Mouse (Mus musculus) neural tube, embryonic 14.5 days (tissue): ENCODE measurements around the gene Pom121. TPM values are rescaled to one million over a fixed set of nuclear protein-coding genes. Genes with fewer than 3 reads are reported as not detected.
"Not testable (repeated sequence)": the region's sequence is repeated elsewhere in the genome, so short reads cannot be mapped to it uniquely, and the experiment has no call there.

Source experiments
- ATAC-seq: fragments of 200-750 bp; cut with Nextera tagmentation; 2 replicates; pipeline ENCODE4 v1.8.0; 2017; ENCODE audit warnings: low read depth, mild to moderate bottlenecking, moderate TSS enrichment, moderate library complexity
- H3K27ac ChIP-seq: fragments of 300-500 bp; sonication (generic); 2 replicates; pipeline ENCODE4 v1.5.1; 2014; ENCODE audit warnings: low read depth, mild to moderate bottlenecking, control low read depth, low read length, moderate library complexity, mixed read lengths
- H3K27me3 ChIP-seq: fragments of 300-500 bp; sonication (generic); 2 replicates; pipeline ENCODE4 v1.6.1; 2014; ENCODE audit warnings: low read length; ENCODE audit not compliant: control insufficient read depth, insufficient read depth
- H3K36me3 ChIP-seq: fragments of 300-500 bp; sonication (generic); 2 replicates; pipeline ENCODE4 v1.6.1; 2014; ENCODE audit warnings: low read length, mixed read lengths; ENCODE audit not compliant: control insufficient read depth, insufficient read depth
- H3K4me1 ChIP-seq: fragments of 300-500 bp; sonication (generic); 2 replicates; pipeline ENCODE4 v1.6.1; 2014; ENCODE audit warnings: low read length; ENCODE audit not compliant: control insufficient read depth, insufficient read depth
- H3K4me2 ChIP-seq: fragments of 300-500 bp; sonication (generic); 2 replicates; pipeline ENCODE4 v1.6.1; 2014; ENCODE audit warnings: mild to moderate bottlenecking, low read depth, low read length, control low read depth
- H3K4me3 ChIP-seq: fragments of 300-500 bp; sonication (generic); 2 replicates; pipeline ENCODE4 v1.5.1; 2014; ENCODE audit warnings: low read depth, low read length, control low read depth, mixed read lengths
- H3K9ac ChIP-seq: fragments of 300-500 bp; sonication (generic); replicated peaks from 2 replicates; pipeline ENCODE4 v1.6.1; 2014; ENCODE audit warnings: low read depth, mild to moderate bottlenecking, control low read depth, low read length, mixed read lengths
- H3K9me3 ChIP-seq: fragments of 300-500 bp; sonication (generic); 2 replicates; pipeline ENCODE4 v1.6.1; 2016; ENCODE audit warnings: low read length; ENCODE audit not compliant: control insufficient read depth
- whole genome bisulfite sequencing: fragments of 180-500 bp; shearing (Covaris S2); extraction: QIAGEN DNeasy Blood & Tissue Kit; methylation state at CpG from one replicate; pipeline ENCODE4 v1.1.7; 2014; 5-methylcytosine and 5-hydroxymethylcytosine counted together
- polyA plus RNA-seq: library from polyadenylated mRNA; unstranded; fragments of >200 nt; fragmentation: Nextera tagmentation; extraction: Ambion mirVana; gene quantifications from 2 replicates; pipeline ENCODE4 v1.2.1, GENCODE M21; 2014

The Pom121 gene
- polyA plus RNA-seq, 1 experiment from 2014 or later: 9.4 TPM

GRCm38 (mm10) chr5:135375167-135375566, 19.2 kb downstream of the Pom121 start:
- peaks cover 62% of the 10 kb centered on the region for H3K36me3 ChIP-seq
- H3K4me2 ChIP-seq: no peak overlapping the region
- peaks cover under 1% of the 10 kb centered on the region; the same call in 1 of the 2 replicates for H3K27me3 ChIP-seq
- ATAC-seq: no peak
- 69% methylated on average over 8 of the region's 8 CpGs for WGBS
- no peak overlapping the region for H3K27ac ChIP-seq
- H3K9ac ChIP-seq: no peak overlapping the region
- no peak overlapping the region for H3K4me3 ChIP-seq
- H3K4me1 ChIP-seq: peaks cover 8% of the 10 kb centered on the region
- H3K9me3 ChIP-seq: no peaks in the 10 kb centered on the region

DNA sequence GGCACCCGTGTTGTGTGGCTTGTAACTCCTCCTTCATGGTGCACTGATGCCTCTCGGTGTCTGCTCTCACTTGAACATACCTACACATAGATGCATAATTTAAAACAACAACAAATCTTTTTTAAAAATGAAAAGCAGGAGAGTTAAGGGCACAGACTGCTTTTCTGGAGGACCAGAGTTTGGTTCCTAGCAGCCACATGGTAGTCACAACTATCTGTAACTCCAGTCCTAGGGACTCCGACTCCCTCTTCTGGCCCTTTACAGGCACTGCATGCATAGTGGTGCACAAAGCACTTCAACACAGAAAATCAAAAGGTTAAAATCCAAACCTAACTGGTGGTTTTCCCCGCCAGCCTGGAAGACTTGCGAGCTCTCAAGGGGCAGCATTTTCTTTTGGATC, 20.7 kb downstream of the Pom121 start:
- H3K4me3 ChIP-seq: no peak overlapping the region
- H3K4me1 ChIP-seq: peaks cover 8% of the 10 kb centered on the region
- peaks cover 48% of the 10 kb centered on the region for H3K36me3 ChIP-seq
- H3K27me3 ChIP-seq: peaks cover 3% of the 10 kb centered on the region; the same call in 1 of the 2 replicates
- no peak for ATAC-seq
- H3K9me3 ChIP-seq: no peaks in the 10 kb centered on the region
- no peak overlapping the region for H3K9ac ChIP-seq
- WGBS: 97% methylated on average over 5 of the region's 5 CpGs
- H3K4me2 ChIP-seq: no peak overlapping the region
- H3K27ac ChIP-seq: no peak overlapping the region

DNA sequence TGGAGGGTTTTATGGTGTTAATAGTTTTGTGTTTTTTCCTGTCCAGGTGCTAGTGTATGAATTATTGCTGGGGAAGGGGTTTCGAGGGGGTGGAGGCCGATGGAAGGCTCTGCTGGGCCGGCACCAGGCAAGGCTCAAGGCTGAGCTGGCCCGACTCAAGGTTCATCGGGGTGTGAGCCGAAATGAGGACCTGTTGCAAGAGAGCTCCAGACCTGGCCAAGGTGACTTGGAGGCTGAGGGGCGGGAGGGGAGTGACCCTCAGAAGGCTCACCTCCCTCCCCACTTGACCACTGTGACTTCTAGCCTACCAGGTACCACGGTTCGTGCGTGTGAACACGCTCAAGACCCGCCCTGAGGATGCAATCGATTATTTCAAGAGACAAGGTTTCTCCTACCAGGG, 23.2 kb downstream of the Pom121 start:
- WGBS: 96% methylated on average over 13 of the region's 13 CpGs
- no peak overlapping the region for H3K4me3 ChIP-seq
- no peak overlapping the region for H3K4me2 ChIP-seq
- peaks cover 28% of the 10 kb centered on the region for H3K36me3 ChIP-seq
- no peak for ATAC-seq
- no peak overlapping the region for H3K9ac ChIP-seq
- H3K27me3 ChIP-seq: peaks cover 3% of the 10 kb centered on the region; the same call in 1 of the 2 replicates
- no peak overlapping the region for H3K27ac ChIP-seq
- peaks cover 8% of the 10 kb centered on the region for H3K4me1 ChIP-seq
- no peaks in the 10 kb centered on the region for H3K9me3 ChIP-seq

DNA sequence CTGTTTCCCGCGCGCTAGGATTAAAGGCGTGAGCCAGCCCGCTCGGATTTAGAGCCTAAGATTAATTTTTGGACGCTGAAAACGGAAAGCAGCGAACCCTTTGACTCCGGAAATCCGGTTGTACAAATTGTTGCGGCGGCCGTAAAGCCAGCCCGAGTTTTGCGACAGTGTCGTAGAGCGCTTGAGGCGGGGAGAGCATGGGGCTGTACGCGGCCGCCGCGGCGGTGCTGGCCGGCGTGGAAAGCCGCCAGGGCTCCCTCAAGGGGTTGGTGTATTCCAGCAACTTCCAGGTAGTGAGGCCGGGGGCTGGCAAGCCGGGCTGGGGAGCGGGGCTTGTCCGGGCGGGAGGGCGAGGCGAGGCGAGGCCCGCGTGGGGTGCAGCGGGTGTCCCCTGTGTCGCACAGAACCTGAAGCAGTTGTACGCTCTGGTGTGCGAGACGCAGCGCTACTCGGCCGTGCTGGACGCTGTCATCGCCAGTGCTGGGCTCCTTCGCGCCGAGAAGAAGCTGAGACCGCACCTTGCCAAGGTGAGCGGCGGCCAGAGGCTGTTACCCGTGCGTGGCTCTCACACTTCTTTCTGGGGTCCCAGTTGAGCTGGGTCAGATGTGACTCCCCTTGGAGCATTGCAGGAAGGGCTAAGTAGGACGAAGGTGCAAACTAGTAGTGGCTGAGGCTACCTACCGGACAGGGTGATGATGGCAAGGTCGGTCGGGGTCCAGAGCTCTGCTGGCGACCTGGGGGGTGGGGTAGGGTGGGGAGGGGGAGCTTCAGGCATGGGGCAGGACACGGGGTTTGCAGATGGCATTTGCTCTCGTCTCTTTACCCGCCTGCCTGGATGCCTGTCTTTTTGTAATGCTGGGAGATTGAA, 24.3 kb downstream of the Pom121 start, which contains the start of gene Nsun5:
Gene Nsun5, plus strand, starts transcription at position 167 of the 868 bp plus-strand sequence.
- H3K4me1 ChIP-seq: peaks cover 8% of the 10 kb centered on the region
- peak within 1 kb of the TSS; percentile 83 for H3K9ac ChIP-seq
- H3K27ac ChIP-seq: peak within 1 kb of the TSS; percentile 52
- peaks cover 17% of the 10 kb centered on the region; the same call in 1 of the 2 replicates for H3K36me3 ChIP-seq
- WGBS: under 1% methylated on average over 63 of the region's 64 CpGs
- H3K27me3 ChIP-seq: peaks cover 3% of the 10 kb centered on the region; the same call in 1 of the 2 replicates
- H3K9me3 ChIP-seq: no peaks in the 10 kb centered on the region
- H3K4me3 ChIP-seq: peak within 1 kb of the TSS; percentile 87
- peak within 1 kb of the TSS; percentile 82 for H3K4me2 ChIP-seq
- ATAC-seq: peak; percentile 73

- H3K9ac ChIP-seq: peak overlapping the region; percentile 83
- not testable (repeated sequence) for H3K9me3 ChIP-seq, ATAC-seq, H3K4me1 ChIP-seq, H3K36me3 ChIP-seq, H3K27ac ChIP-seq, H3K27me3 ChIP-seq
- 59% methylated on average over 9 of the region's 9 CpGs for WGBS
- H3K4me3 ChIP-seq: peak overlapping the region; percentile 87
- peak overlapping the region; percentile 82 for H3K4me2 ChIP-seq
These were observed 25.1 kb downstream of the Pom121 start for GRCm38 (mm10) chr5:135369196-135369595.

DNA sequence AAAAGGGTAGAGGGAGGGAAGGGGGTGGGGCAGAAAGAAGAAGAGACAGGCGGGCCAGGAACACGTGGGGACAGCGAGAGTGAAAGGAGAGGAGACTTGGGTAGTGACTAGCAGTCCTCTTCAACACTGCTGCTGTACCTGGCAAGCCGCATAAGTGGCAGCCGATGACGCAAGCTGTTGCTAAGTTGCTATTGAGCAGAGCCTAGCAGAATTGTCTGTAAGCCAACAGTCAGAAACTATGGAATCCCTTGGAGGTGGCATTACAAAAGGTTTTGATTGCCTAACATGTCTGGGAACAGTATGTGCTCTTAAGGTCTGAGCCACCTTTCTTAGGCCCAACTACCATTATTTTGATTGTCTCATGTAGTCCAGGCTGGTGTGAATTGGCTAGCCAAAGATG, 26.0 kb downstream of the Pom121 start:
- Histone ChIP-seq H3K4me2 (no peak overlapping the region), H3K27ac (no peak overlapping the region), H3K4me1 (peaks cover 8% of the 10 kb centered on the region), H3K9ac (no peak overlapping the region), H3K27me3 (peaks cover 3% of the 10 kb centered on the region; the same call in 1 of the 2 replicates), H3K4me3 (no peak overlapping the region), H3K36me3 (peaks cover 9% of the 10 kb centered on the region; the same call in 1 of the 2 replicates), H3K9me3 (no peaks in the 10 kb centered on the region)
- WGBS: 86% methylated on average over 6 of the region's 6 CpGs
- ATAC-seq: no peak

DNA sequence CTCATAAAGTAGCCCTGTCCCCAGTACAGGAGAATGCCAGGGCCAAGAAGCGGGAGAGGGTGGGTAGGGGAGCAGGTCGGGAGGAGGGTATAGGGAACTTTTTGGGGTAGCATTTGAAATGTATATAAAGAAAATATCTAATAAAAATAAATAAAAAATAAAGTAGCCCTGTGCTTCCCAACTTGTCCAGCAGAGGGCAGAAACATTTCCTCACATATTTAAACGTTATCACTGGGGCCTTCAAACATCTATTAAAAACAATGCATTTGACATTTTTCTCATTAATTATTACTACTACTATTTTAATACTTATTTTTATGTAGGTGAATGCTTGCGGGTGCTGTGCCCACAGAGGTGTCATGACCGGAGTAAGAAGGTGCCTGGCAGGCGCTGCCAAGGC, 26.5 kb downstream of the Pom121 start:
- Histone ChIP-seq H3K27me3 (peaks cover 3% of the 10 kb centered on the region; the same call in 1 of the 2 replicates), H3K9ac (no peak overlapping the region), H3K4me3 (no peak overlapping the region), H3K9me3 (no peaks in the 10 kb centered on the region), H3K36me3 (peaks cover 8% of the 10 kb centered on the region; the same call in 1 of the 2 replicates), H3K4me1 (peaks cover 8% of the 10 kb centered on the region), H3K27ac (no peak overlapping the region), H3K4me2 (no peak overlapping the region)
- no peak for ATAC-seq
- 61% methylated on average over 6 of the region's 6 CpGs for WGBS

GRCm38 (mm10) chr5:135363540-135363939, 30.8 kb downstream of the Pom121 start:
- WGBS: 31% methylated on average over 12 of the region's 12 CpGs
- H3K4me3 ChIP-seq: no peak overlapping the region
- H3K27me3 ChIP-seq: no peaks in the 10 kb centered on the region
- no peaks in the 10 kb centered on the region for H3K4me1 ChIP-seq
- H3K9ac ChIP-seq: no peak overlapping the region
- no peak overlapping the region for H3K4me2 ChIP-seq
- no peak for ATAC-seq
- no peaks in the 10 kb centered on the region for H3K36me3 ChIP-seq
- H3K9me3 ChIP-seq: no peaks in the 10 kb centered on the region
- H3K27ac ChIP-seq: no peak overlapping the region

DNA sequence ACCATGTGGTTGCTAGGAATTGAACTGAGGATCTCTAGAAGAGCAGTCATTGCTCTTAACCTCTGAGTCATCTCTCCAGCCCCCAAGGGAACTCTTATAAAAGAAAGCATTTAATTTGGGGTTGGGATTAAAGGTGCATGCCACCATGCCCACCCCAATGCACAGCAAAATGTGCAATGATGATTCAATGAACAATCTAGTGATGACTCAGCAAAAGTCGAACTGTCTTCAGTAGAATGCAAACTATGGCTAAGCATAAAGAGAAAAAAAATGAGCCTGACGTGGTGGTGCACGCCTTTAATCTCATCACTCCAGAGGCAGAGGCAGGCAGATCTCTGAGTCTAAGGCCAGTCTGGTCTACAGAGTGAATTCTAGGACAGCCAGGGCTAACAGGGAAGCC, 31.8 kb downstream of the Pom121 start:
- no peak for ATAC-seq
- no peak overlapping the region for H3K4me2 ChIP-seq
- H3K4me1 ChIP-seq: no peaks in the 10 kb centered on the region
- H3K36me3 ChIP-seq: no peaks in the 10 kb centered on the region
- no peak overlapping the region for H3K4me3 ChIP-seq
- H3K27ac ChIP-seq: no peak overlapping the region
- no peaks in the 10 kb centered on the region for H3K9me3 ChIP-seq
- H3K9ac ChIP-seq: no peak overlapping the region
- WGBS: 94% methylated on average over 3 of the region's 3 CpGs
- no peaks in the 10 kb centered on the region for H3K27me3 ChIP-seq
